Mouse (Mus musculus) liver, embryonic 16.5 days (tissue): ENCODE data around the gene Spz1. TPM values are rescaled to one million over a fixed set of nuclear protein-coding genes. Genes with fewer than 3 reads are reported as not detected.

Experiments used
- ATAC-seq: fragments of 200-750 bp; cut with Nextera tagmentation; 2 replicates; pipeline ENCODE4 v1.8.0; 2017; ENCODE audit warnings: low read depth, mild to moderate bottlenecking, moderate number of reproducible peaks, moderate library complexity
- H3K27ac ChIP-seq: fragments of 300-500 bp; sonication (generic); 2 replicates; pipeline ENCODE4 v1.5.1; 2014; ENCODE audit warnings: mild to moderate bottlenecking, low read length
- H3K27me3 ChIP-seq: fragments of 300-500 bp; sonication (generic); 2 replicates; pipeline ENCODE4 v1.6.1; 2014; ENCODE audit warnings: low read depth, low read length, mixed read lengths; ENCODE audit not compliant: control insufficient read depth, insufficient read depth
- H3K36me3 ChIP-seq: fragments of 300-500 bp; sonication (generic); 2 replicates; pipeline ENCODE4 v1.6.1; 2014; ENCODE audit warnings: mild to moderate bottlenecking; ENCODE audit not compliant: control insufficient read depth, insufficient read depth
- H3K4me1 ChIP-seq: fragments of 300-500 bp; sonication (generic); 2 replicates; pipeline ENCODE4 v1.6.1; 2014; ENCODE audit warnings: low read depth, low read length, mixed read lengths; ENCODE audit not compliant: control insufficient read depth
- H3K4me2 ChIP-seq: fragments of 300-500 bp; sonication (generic); 2 replicates; pipeline ENCODE4 v1.6.1; 2014; ENCODE audit warnings: low read depth, low read length, mixed read lengths
- H3K4me3 ChIP-seq: fragments of 300-500 bp; sonication (generic); 2 replicates; pipeline ENCODE4 v1.5.1; 2014; ENCODE audit warnings: low read depth, mild to moderate bottlenecking, low read length
- H3K9ac ChIP-seq: fragments of 300-500 bp; sonication (generic); 2 replicates; pipeline ENCODE4 v1.6.1; 2014; ENCODE audit warnings: low read depth, low read length
- H3K9me3 ChIP-seq: fragments of 300-500 bp; sonication (generic); replicated peaks from 2 replicates; pipeline ENCODE4 v1.6.1; 2016; ENCODE audit warnings: low read length; ENCODE audit not compliant: control insufficient read depth
- WGBS: fragments of 180-500 bp; shearing (Covaris S2); extraction: QIAGEN DNeasy Blood & Tissue Kit; methylation state at CpG from one replicate; pipeline ENCODE4 v1.1.7; 2014; ENCODE audit not compliant: insufficient replicate concordance; 5-methylcytosine and 5-hydroxymethylcytosine counted together
- polyA plus RNA-seq: library from polyadenylated mRNA; unstranded; fragments of >200 nt; fragmentation: Nextera tagmentation; extraction: Ambion mirVana; gene quantifications from 2 replicates; pipeline ENCODE4 v1.2.1, GENCODE M21; 2015

Gene Spz1
- polyA plus RNA-seq, 1 experiment from 2014 or later, result not detected

GRCm38 (mm10) chr13:92588704-92589103 is 12.7 kb upstream of the Spz1 start:
- Histone ChIP-seq H3K36me3 (no peaks in the 10 kb centered on the region), H3K27me3 (no peaks in the 10 kb centered on the region), H3K4me2 (no peak overlapping the region), H3K4me1 (peaks cover 41% of the 10 kb centered on the region), H3K9me3 (no peaks in the 10 kb centered on the region), H3K4me3 (no peak overlapping the region), H3K9ac (no peak overlapping the region), H3K27ac (no peak overlapping the region)
- ATAC-seq, result no peak
- 61% methylated on average over 3 of the region's 3 CpGs for WGBS

- Histone ChIP-seq H3K27me3 (no peaks in the 10 kb centered on the region), H3K4me3 (no peak overlapping the region), H3K27ac (no peak overlapping the region), H3K9ac (no peak overlapping the region), H3K4me2 (no peak overlapping the region), H3K4me1 (peaks cover 20% of the 10 kb centered on the region), H3K9me3 (no peaks in the 10 kb centered on the region), H3K36me3 (no peaks in the 10 kb centered on the region)
- ATAC-seq, result no peak
- 69% methylated on average over 8 of the region's 8 CpGs for WGBS
Observed at GRCm38 (mm10) chr13:92584094-92584717, 8.2 kb upstream of the Spz1 start.

- Histone ChIP-seq H3K36me3 (no peaks in the 10 kb centered on the region), H3K27ac (no peak overlapping the region), H3K4me2 (no peak overlapping the region), H3K4me1 (peaks cover 7% of the 10 kb centered on the region), H3K4me3 (no peak overlapping the region), H3K9me3 (no peaks in the 10 kb centered on the region), H3K9ac (no peak overlapping the region), H3K27me3 (no peaks in the 10 kb centered on the region)
- peak; percentile 64 for ATAC-seq
- WGBS, result 32% methylated on average over 10 of the region's 10 CpGs
Observed at GRCm38 (mm10) chr13:92580220-92581043, 4.5 kb upstream of the Spz1 start.

- ATAC-seq, result no peak
- Histone ChIP-seq H3K9me3 (no peaks in the 10 kb centered on the region), H3K4me1 (peaks cover 7% of the 10 kb centered on the region), H3K9ac (no peak overlapping the region), H3K27me3 (no peaks in the 10 kb centered on the region), H3K27ac (no peak overlapping the region), H3K4me2 (no peak overlapping the region), H3K4me3 (no peak overlapping the region), H3K36me3 (no peaks in the 10 kb centered on the region)
- 52% methylated on average over 4 of the region's 4 CpGs for WGBS
Observed at GRCm38 (mm10) chr13:92578210-92578609, 2.2 kb upstream of the Spz1 start.

GRCm38 (mm10) chr13:92576688-92577087 is 716 bp upstream of the Spz1 start:
- Histone ChIP-seq H3K27me3 (no peaks in the 10 kb centered on the region), H3K4me3 (no peak overlapping the region), H3K36me3 (no peaks in the 10 kb centered on the region), H3K4me1 (peaks cover 7% of the 10 kb centered on the region), H3K9me3 (no peaks in the 10 kb centered on the region), H3K27ac (no peak overlapping the region), H3K4me2 (no peak overlapping the region), H3K9ac (no peak overlapping the region)
- WGBS, result 38% methylated on average over 6 of the region's 6 CpGs
- no peak for ATAC-seq

- H3K36me3 ChIP-seq, result no peaks in the 10 kb centered on the region
- no peak overlapping the region for H3K27ac ChIP-seq
- H3K9ac ChIP-seq, result no peak overlapping the region
- H3K4me3 ChIP-seq, result no peak overlapping the region
- no peak overlapping the region for H3K4me2 ChIP-seq
- no peaks in the 10 kb centered on the region for H3K4me1 ChIP-seq
- no peak for ATAC-seq
- H3K27me3 ChIP-seq, result no peaks in the 10 kb centered on the region
- H3K9me3 ChIP-seq, result no peaks in the 10 kb centered on the region
- WGBS, result 55% methylated on average over 5 of the region's 5 CpGs
Observed at GRCm38 (mm10) chr13:92559429-92559828, 16.5 kb downstream of the Spz1 start.

GRCm38 (mm10) chr13:92557229-92557628 is 18.7 kb downstream of the Spz1 start:
- H3K27ac ChIP-seq, result no peak overlapping the region
- no peak for ATAC-seq

GRCm38 (mm10) chr13:92556458-92557126 is 19.4 kb downstream of the Spz1 start:
- Histone ChIP-seq H3K9me3 (no peaks in the 10 kb centered on the region; the same call in 1 of the 2 replicates), H3K9ac (no peak overlapping the region), H3K36me3 (no peaks in the 10 kb centered on the region), H3K27me3 (no peaks in the 10 kb centered on the region), H3K4me3 (no peak overlapping the region), H3K4me2 (no peak overlapping the region), H3K4me1 (no peaks in the 10 kb centered on the region), H3K27ac (no peak overlapping the region)
- ATAC-seq, result no peak
- 47% methylated on average over 8 of the region's 8 CpGs for WGBS

More at GRCm38 (mm10) chr13:92557229-92557628, 18.7 kb downstream of the Spz1 start:
- H3K27me3 ChIP-seq, result no peaks in the 10 kb centered on the region
- H3K4me3 ChIP-seq, result no peak overlapping the region
- no peaks in the 10 kb centered on the region for H3K4me1 ChIP-seq
- no peak overlapping the region for H3K4me2 ChIP-seq
- H3K36me3 ChIP-seq, result no peaks in the 10 kb centered on the region
- WGBS, result 49% methylated on average over 2 of the region's 2 CpGs
- H3K9me3 ChIP-seq, result no peaks in the 10 kb centered on the region; the same call in 1 of the 2 replicates
- H3K9ac ChIP-seq, result no peak overlapping the region

- 57% methylated on average over 4 of the region's 4 CpGs for WGBS
- Histone ChIP-seq H3K27me3 (no peaks in the 10 kb centered on the region), H3K36me3 (no peaks in the 10 kb centered on the region), H3K9me3 (peaks cover 4% of the 10 kb centered on the region; the same call in 1 of the 2 replicates), H3K4me2 (no peak overlapping the region), H3K4me1 (no peaks in the 10 kb centered on the region), H3K27ac (no peak overlapping the region), H3K4me3 (no peak overlapping the region), H3K9ac (no peak overlapping the region)
- no peak for ATAC-seq
Observed at GRCm38 (mm10) chr13:92547093-92547492, 28.9 kb downstream of the Spz1 start.
